Mouse (Mus musculus) C2C12 (cell line): ENCODE results near the gene Serpina1b.
"Not testable (repeated sequence)": the region's sequence is repeated elsewhere in the genome, so short reads cannot be mapped to it uniquely, and the experiment has no call there.

ENCODE experiments used
- CTCF ChIP-seq: IDR thresholded peaks from one replicate; pipeline ENCODE4 v1.5.1; 2011; ENCODE audit not compliant: control insufficient read depth, insufficient read depth, insufficient read length
- FOSL1 ChIP-seq: IDR thresholded peaks from one replicate; pipeline ENCODE4 v1.8.0; 2011; ENCODE audit warnings: mild to moderate bottlenecking, low read length; ENCODE audit not compliant: poor library complexity, insufficient read depth, severe bottlenecking
- USF1 ChIP-seq: IDR thresholded peaks from one replicate; pipeline ENCODE4 v1.6.1; 2011; ENCODE audit warnings: low read depth, mild to moderate bottlenecking, control low read depth, moderate library complexity

DNA sequence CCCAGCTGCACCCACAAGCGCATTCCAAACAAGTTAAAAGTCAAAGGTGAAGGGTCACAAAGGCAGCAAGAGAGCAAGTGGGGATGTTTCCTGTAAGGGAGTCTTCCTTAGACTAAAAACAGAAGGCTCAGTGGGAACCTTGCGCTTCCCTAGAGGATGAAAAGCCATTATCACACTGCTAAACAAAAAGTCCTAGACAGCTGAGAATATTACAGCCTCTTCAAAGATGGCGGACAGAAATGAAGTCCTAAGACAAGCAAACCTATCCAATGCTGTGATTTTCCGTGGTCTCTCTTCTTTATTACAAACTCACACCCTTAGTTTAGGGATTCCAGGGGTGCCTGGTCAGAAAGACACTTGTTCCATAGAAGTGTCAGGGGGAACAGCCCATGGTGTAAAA is at the start of gene Serpina1b:
- not testable (repeated sequence) for TF ChIP-seq CTCF, USF1, FOSL1
